Mouse (Mus musculus): ENCODE results near the gene Slc25a23. TPM values are rescaled to one million over a fixed set of nuclear protein-coding genes. Genes with fewer than 3 reads are reported as not detected.
"Not testable (repeated sequence)": the region's sequence is repeated elsewhere in the genome, so short reads cannot be mapped to it uniquely, and the experiment has no call there.

The Slc25a23 gene
- polyA plus RNA-seq, 1 experiment from 2014 or later = 12.9 TPM

DNA sequence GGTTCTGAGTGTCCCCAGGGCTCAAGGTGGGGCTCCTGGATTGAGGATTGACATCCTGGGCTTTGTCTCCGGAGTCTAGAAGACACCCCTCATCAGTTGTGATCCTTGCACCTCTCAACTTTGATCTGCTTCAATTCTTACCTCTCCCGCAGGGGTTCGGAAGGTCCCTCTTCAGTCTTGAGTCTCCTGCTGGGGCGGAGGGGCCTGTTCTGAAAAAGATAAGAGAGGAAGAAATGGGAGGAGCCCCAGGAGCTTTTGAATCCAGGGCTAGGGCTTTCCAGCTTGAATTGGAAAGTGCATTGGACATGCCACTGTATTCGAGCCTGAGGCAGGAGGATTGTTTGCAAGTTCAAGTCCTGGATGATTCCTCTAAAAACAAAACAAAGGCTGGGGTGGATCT is 7.2 kb upstream of the Slc25a23 start:
- Histone ChIP-seq H3K36me3 (0 out of 2 replicates have a peak, but pooled peaks cover 4% of the 10 kb centered on the region), H3K27ac (no peak overlapping the region), H3K4me2 (no peak overlapping the region), H3K9me3 (replicated peaks) (no peaks in the 10 kb centered on the region), H3K4me1 (peaks cover 12% of the 10 kb centered on the region; the same call in 1 of the 2 replicates), H3K27me3 (peaks cover 21% of the 10 kb centered on the region), H3K9ac (no peak overlapping the region), H3K4me3 (replicated peaks) (no peak overlapping the region)
- ATAC-seq (replicated peaks; ENCODE audit: low FRiP score) = no peak
- 66% methylated on average over 5 of the region's 5 CpGs for WGBS

DNA sequence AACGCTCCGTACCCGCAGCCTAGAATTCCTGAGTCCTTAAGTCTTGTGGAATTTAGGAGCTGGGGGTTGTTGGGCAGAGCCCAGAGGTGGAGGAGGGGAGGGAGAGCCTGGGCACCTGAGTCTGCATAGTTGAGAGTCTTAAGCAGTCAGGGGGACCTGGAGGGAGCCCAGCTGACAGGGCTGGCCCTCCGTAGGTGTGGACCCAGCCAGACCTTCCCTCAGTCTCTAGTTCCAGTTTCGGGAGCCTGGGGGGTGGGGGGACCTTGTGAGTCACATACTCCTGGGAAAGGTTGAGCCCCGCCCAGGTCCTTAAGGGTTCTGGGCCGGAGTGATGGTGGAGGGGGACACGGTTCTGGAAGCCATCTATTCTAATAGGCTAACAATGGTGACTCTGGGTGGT is 3.4 kb upstream of the Slc25a23 start:
- Histone ChIP-seq H3K36me3 (0 out of 2 replicates have a peak, but pooled peaks cover 4% of the 10 kb centered on the region), H3K9ac (peak overlapping the region; percentile 50), H3K4me1 (peaks cover 37% of the 10 kb centered on the region), H3K27ac (peak overlapping the region; percentile 91), H3K4me3 (replicated peaks) (peak overlapping the region; percentile 53), H3K27me3 (peaks cover 33% of the 10 kb centered on the region), H3K4me2 (peak overlapping the region; percentile 60), H3K9me3 (replicated peaks) (no peaks in the 10 kb centered on the region)
- no peak for ATAC-seq (replicated peaks; ENCODE audit: low FRiP score)
- 6% methylated on average over 8 of the region's 8 CpGs for WGBS

DNA sequence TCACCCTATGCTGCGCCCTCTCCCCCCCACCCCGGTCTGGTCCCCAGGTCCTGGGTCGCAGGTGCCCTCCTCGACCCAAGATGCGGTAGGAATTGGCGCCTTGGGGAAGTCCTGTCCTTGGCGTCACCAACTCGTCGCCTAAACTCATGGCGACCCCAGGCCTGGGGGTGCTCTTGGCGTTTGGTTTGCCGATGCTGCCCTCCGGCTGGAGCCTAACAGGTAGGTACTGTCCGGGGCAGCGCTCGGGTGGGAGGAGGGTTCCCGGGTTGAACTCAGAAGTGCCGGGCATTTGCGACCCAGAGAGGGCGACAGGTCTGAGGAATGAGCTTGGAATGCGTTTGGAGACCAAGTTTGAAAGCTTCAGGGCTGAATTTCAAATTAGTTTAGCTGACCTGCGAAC is 2.9 kb upstream of the Slc25a23 start:
- H3K27ac ChIP-seq = peak overlapping the region; percentile 91
- H3K27me3 ChIP-seq = peaks cover 33% of the 10 kb centered on the region
- H3K4me1 ChIP-seq = peaks cover 37% of the 10 kb centered on the region
- H3K9ac ChIP-seq = peak overlapping the region; percentile 50
- H3K36me3 ChIP-seq = 0 out of 2 replicates have a peak, but pooled peaks cover 4% of the 10 kb centered on the region
- H3K4me2 ChIP-seq = peak overlapping the region; percentile 60
- peak overlapping the region; percentile 53 for H3K4me3 ChIP-seq (replicated peaks)
- no peaks in the 10 kb centered on the region for H3K9me3 ChIP-seq (replicated peaks)
- no peak for ATAC-seq (replicated peaks; ENCODE audit: low FRiP score)
- under 1% methylated on average over 22 of the region's 22 CpGs for WGBS

DNA sequence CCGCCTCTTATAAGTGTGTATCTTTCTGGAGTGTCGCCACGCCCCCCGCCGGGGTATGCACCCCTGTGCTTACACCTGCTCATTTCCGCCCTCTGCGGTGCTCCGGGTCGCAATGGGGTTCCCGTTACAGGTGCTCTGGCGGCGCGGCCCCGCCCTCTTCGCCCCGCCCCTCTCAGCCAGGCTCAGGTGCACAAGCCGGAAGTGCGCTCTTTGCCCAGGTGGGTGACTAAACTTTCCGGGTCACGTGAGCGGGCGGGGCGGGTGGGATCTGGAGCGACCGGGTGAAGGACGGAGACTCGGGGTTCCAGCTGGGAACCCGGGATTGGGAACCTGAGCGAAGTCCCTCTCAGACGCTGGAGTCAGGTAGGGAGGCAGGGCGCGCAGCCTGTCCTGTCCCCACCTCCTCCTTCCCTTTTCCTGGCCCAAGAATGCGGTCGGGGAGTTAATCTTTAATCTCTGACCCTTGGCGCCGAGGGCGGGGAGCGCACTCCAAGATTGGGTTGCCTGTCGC is 2.4 kb upstream of the Slc25a23 start:
- WGBS = under 1% methylated on average over 39 of the region's 39 CpGs
- ATAC-seq (replicated peaks; ENCODE audit: low FRiP score) = peak; percentile 38
- peak overlapping the region; percentile 60 for H3K4me2 ChIP-seq

DNA sequence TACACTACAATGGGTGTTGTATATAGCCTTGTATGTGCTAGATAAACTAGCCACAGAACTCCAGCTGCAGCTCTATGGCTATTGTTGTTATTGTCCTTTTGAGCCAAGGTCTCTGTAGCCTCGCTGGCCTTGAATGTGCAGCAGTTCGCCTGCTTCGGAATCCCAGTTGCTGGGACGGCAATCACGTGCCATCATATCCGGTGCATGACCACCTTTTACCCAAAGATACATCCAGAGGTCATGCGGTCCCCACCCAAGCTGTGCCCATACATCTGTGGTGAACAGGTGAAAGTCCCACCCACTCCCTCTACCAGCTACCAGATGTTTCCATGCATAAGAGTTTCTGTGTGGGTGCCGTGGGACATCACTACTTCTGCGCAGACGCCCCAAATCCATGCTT is 1.4 kb upstream of the Slc25a23 start:
- peaks cover 37% of the 10 kb centered on the region for H3K4me1 ChIP-seq
- no peak for ATAC-seq (replicated peaks; ENCODE audit: low FRiP score)
- no peak overlapping the region for H3K9ac ChIP-seq
- H3K4me2 ChIP-seq = peak overlapping the region; percentile 93
- peaks cover 33% of the 10 kb centered on the region for H3K27me3 ChIP-seq
- peaks cover 11% of the 10 kb centered on the region; the same call in 1 of the 2 replicates for H3K36me3 ChIP-seq
- peak overlapping the region; percentile 84 for H3K27ac ChIP-seq
- H3K4me3 ChIP-seq (replicated peaks) = peak overlapping the region; percentile 84
- H3K9me3 ChIP-seq (replicated peaks) = no peaks in the 10 kb centered on the region
- WGBS = 40% methylated on average over 10 of the region's 10 CpGs

More for the DNA sequence above, 2.4 kb upstream of the Slc25a23 start:
- peaks cover 37% of the 10 kb centered on the region for H3K4me1 ChIP-seq
- peak overlapping the region; percentile 50 for H3K9ac ChIP-seq
- H3K9me3 ChIP-seq (replicated peaks) = no peaks in the 10 kb centered on the region
- 0 out of 2 replicates have a peak, but pooled peaks cover 8% of the 10 kb centered on the region for H3K36me3 ChIP-seq
- peaks cover 33% of the 10 kb centered on the region for H3K27me3 ChIP-seq
- H3K27ac ChIP-seq = peak overlapping the region; percentile 91
- peak overlapping the region; percentile 53 for H3K4me3 ChIP-seq (replicated peaks)

DNA sequence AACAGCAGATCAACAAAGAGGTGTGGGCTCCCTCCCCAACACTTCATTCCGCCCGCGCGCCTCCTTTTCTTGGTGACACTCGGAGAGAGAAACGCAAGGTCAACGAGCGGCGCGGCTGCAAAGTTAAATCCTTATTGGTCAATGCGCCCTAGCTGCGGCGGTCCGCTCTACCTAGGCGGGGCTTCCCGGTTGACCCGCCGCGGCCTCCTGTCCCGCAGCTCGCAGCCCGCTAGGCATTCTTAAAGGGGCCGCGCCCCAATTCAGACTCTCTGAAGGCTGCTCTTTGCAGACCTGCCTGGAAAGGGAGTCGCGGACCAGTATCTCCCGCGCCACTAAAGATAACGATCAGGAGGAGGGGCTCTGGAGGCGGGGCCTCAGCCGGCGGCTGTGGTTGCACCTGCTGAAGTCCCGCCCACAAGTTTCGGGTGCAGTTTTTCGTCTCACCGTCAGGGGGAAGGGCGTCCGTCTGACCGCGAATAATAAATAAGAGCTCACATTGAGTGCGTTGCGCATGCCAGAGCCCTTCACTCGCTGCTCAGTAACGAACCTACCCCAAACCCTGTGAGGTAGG is 653 bp upstream of the Slc25a23 start:
- peak overlapping the region; percentile 93 for H3K4me2 ChIP-seq
- peak overlapping the region; percentile 75 for H3K9ac ChIP-seq
- H3K4me3 ChIP-seq (replicated peaks) = peak overlapping the region; percentile 84
- peaks cover 33% of the 10 kb centered on the region for H3K27me3 ChIP-seq
- peaks cover 17% of the 10 kb centered on the region for H3K36me3 ChIP-seq
- ATAC-seq (replicated peaks; ENCODE audit: low FRiP score) = peak; percentile 88
- no peaks in the 10 kb centered on the region for H3K9me3 ChIP-seq (replicated peaks)
- H3K27ac ChIP-seq = peak overlapping the region; percentile 84
- WGBS = under 1% methylated on average over 44 of the region's 44 CpGs
- peaks cover 37% of the 10 kb centered on the region for H3K4me1 ChIP-seq

DNA sequence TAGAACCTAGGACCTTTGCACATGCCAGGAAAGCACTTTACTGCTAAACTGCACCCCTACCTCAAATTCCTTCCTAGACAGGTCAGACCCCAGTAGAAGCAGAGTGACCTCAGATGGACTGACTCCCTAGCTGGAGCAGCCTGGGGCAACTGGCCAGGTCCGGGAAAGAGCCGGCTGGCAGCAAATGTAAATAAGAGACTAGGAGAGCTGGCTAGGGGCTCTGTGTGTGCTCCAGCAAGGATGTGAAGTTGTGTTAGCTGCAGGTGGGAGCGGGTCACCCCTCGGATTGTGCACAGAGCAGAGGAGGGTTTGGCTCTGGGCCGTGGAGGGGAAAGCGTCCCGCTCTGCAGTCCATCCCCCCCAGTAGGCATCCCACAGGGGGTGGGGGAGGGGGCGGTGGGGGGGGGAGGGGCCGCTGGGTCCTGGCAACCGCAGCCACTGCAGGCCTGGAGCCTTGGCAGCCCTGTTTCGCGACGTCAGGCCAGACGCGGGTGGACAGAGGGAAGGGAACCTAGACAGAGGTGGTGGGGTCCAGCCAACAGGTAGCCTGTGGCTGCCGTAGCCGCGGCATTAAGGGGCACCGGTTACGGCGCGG is 675 bp downstream of the Slc25a23 start, which contains the start of gene Crb3:
Crb3 (plus strand) TSS at position 215 of the 595 bp plus-strand sequence.
- Histone ChIP-seq H3K27me3 (peaks cover 29% of the 10 kb centered on the region), H3K36me3 (peaks cover 28% of the 10 kb centered on the region), H3K4me3 (replicated peaks) (peak within 1 kb of the TSS; percentile 84), H3K9me3 (replicated peaks) (no peaks in the 10 kb centered on the region), H3K9ac (peak within 1 kb of the TSS; percentile 75), H3K27ac (peak within 1 kb of the TSS; percentile 84), H3K4me1 (peaks cover 37% of the 10 kb centered on the region), H3K4me2 (peak within 1 kb of the TSS; percentile 93)
- 2% methylated on average over 14 of the region's 22 CpGs for WGBS
- no peak for ATAC-seq (replicated peaks; ENCODE audit: low FRiP score)

DNA sequence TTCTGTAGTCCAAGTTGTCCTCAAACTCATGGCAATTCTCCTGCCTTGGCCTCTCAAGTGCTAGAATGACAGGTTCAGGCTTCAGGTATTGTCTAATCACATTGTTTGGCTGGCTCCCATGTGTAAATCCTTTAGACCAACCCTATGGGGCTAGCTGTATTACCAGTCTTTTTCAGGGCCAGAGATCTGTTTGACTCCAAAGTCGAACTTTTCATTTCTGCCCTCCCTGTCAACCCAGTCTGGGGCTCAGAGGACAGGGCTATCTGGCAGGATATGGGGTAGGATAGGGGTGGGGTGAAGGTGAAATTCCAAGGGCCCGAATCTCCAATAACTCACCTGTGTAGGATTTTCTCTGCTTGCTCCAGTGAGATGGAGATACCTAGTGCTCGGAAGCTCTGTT is 3.4 kb downstream of the Slc25a23 start:
- no peak overlapping the region for H3K4me2 ChIP-seq
- H3K4me3 ChIP-seq (replicated peaks) = no peak overlapping the region
- H3K4me1 ChIP-seq = peaks cover 24% of the 10 kb centered on the region
- no peaks in the 10 kb centered on the region for H3K9me3 ChIP-seq (replicated peaks)
- H3K36me3 ChIP-seq = peaks cover 49% of the 10 kb centered on the region
- no peak overlapping the region for H3K27ac ChIP-seq
- no peak for ATAC-seq (replicated peaks; ENCODE audit: low FRiP score)
- H3K27me3 ChIP-seq = peaks cover 5% of the 10 kb centered on the region
- 83% methylated on average over 3 of the region's 3 CpGs for WGBS
- no peak overlapping the region for H3K9ac ChIP-seq

DNA sequence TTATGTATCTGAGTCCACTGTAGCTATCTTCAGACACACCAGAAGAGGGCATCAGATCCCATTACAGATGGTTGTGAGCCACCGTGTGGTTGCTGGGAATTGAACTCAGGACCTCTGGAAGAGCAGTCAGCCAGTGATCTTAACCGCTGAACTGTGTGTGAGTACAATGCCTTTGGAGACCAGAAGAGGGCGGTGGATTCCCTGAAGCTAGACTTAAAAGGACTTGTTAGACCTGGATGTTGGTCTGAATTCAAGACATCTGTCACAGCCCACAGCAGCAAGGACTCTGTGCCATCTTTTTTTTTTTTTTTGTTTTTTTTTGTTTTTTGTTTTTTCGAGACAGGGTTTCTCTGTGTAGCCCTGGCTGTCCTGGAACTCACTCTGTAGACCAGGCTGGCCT is 8.0 kb downstream of the Slc25a23 start:
- not testable (repeated sequence) for H3K4me1 ChIP-seq; H3K4me3 ChIP-seq (replicated peaks); H3K27me3 ChIP-seq; H3K9me3 ChIP-seq (replicated peaks); ATAC-seq (replicated peaks; ENCODE audit: low FRiP score); H3K9ac ChIP-seq; H3K27ac ChIP-seq; H3K4me2 ChIP-seq
- peaks cover 66% of the 10 kb centered on the region for H3K36me3 ChIP-seq
- WGBS = 90% methylated on average over 4 of the region's 4 CpGs

DNA sequence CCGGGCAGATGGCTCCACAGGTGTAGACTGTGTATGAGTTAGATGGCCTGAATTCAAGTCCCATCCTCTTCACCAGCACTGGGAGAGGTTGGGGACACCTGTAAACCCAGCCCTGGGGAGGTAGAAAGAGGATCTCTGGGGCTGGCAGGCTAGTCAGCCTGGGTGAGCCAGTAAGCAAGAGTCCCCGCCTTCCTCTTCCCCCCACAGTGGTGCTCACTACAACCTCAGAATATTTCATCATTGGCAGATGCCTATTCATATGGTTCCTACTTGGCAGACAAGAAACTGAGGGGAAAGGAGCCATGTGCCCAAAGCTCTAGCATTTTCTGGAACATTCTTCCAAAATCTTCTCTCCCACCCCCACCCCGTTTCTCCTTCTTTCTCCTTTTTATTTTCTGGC is 10.8 kb downstream of the Slc25a23 start:
- H3K9ac ChIP-seq = no peak overlapping the region
- 0 out of 2 replicates have a peak, but pooled peaks cover 5% of the 10 kb centered on the region for H3K4me1 ChIP-seq
- peaks cover 54% of the 10 kb centered on the region for H3K36me3 ChIP-seq
- no peak overlapping the region for H3K4me2 ChIP-seq
- no peak for ATAC-seq (replicated peaks; ENCODE audit: low FRiP score)
- H3K27me3 ChIP-seq = no peaks in the 10 kb centered on the region
- H3K27ac ChIP-seq = no peak overlapping the region
- H3K9me3 ChIP-seq (replicated peaks) = no peaks in the 10 kb centered on the region
- 87% methylated on average over 3 of the region's 3 CpGs for WGBS
- no peak overlapping the region for H3K4me3 ChIP-seq (replicated peaks)

DNA sequence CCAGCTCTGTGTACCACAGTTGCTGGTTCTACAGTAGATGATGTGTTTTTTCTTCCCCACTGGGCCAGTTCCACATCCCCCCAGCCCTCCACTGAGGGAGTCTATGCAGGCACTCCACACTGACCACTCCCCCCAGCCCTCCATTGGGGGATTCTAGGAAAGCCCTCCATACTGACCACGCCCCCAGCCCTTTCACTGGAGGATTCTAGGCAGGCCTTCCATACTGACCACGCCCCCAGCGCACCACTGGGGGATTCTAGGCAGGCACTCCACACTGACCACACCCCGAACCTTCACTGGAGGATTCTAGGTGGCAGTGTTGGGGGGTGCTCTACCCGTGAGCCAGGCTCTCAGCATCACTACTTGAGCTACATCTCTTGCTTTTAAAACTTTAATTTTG is 12.3 kb downstream of the Slc25a23 start:
- Histone ChIP-seq H3K27ac (no peak overlapping the region), H3K9ac (no peak overlapping the region), H3K9me3 (replicated peaks) (no peaks in the 10 kb centered on the region), H3K36me3 (peaks cover 40% of the 10 kb centered on the region), H3K27me3 (no peaks in the 10 kb centered on the region), H3K4me2 (no peak overlapping the region), H3K4me3 (replicated peaks) (no peak overlapping the region), H3K4me1 (0 out of 2 replicates have a peak, but pooled peaks cover 5% of the 10 kb centered on the region)
- WGBS = 49% methylated on average over 5 of the region's 5 CpGs
- ATAC-seq (replicated peaks; ENCODE audit: low FRiP score) = peak; percentile 34

DNA sequence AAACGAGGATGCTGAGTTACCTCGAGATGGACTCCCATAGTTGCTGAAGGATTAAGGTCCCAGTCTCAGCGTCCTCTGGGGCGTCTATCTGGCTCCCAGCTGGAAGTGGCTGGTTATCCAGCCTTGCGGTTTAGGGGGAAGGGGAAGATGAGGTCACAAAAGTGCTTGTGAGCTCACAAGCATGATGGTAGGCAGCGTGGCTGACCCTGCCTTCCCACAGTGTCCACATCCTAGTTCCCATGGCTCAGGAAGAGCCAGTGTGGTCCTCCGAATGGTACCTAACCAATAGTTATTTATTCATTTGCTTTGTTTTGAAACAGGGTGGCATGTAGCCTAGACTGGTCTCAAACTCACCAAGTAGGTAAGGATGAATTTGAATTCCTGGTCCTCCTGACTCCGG is 18.1 kb downstream of the Slc25a23 start, which contains the start of gene Slc25a41:
Slc25a41 (minus strand) TSS at position 101 of the 400 bp plus-strand sequence.
- WGBS = 78% methylated on average over 8 of the region's 8 CpGs
- Histone ChIP-seq H3K4me1 (peaks cover 3% of the 10 kb centered on the region; the same call in 1 of the 2 replicates), H3K27me3 (peaks cover 15% of the 10 kb centered on the region), H3K9ac (no peak within 1 kb of the TSS), H3K4me3 (replicated peaks) (no peak within 1 kb of the TSS), H3K36me3 (peaks cover 11% of the 10 kb centered on the region), H3K4me2 (no peak within 1 kb of the TSS), H3K27ac (no peak within 1 kb of the TSS), H3K9me3 (replicated peaks) (no peaks in the 10 kb centered on the region)
- ATAC-seq (replicated peaks; ENCODE audit: low FRiP score) = no peak

Measured in kidney, embryonic 15.5 days (tissue).